ENCODE assay signal across 16 mouse cellular contexts in the genomic region with DNA sequence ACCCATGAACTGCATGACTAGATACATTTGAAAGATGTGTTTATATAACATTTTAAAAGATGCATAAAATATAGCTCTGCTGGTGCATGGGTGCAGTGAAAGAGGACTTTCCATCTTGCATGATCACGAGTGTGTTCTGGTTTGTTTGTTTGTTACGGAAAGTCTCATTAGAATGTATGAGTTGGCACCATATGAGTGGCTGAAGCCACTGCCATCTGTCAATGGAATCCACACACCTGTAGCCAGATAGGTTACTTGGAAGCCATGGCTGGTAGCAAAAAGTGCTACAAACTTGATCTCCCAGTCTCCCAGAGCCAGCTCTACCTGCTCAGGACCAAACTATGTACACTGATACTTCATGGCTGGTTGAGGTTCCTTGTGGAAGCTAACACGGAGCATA.
"Had no signal": no experiment of that assay in that cellular context is flagged by ENCODE, and none has a peak within 500 bp of the region (broad histone marks: within the 10 kb centered on the region; RNA-seq: fewer than 3 reads in every experiment).

No protein-coding gene starts in this region.

- DNase-seq: heart, postnatal 10 days; heart, postnatal 14 days; heart, postnatal 36 days; heart, postnatal 4 days; kidney, adult 11 months; kidney, adult 18-20 months; kidney, adult 2 months; kidney, adult 8-10 months; kidney, adult 9 months; kidney, postnatal 10 days; kidney, postnatal 14 days; kidney, postnatal 25 days; kidney, postnatal 36 days; kidney, postnatal 4 days; layer of hippocampus, adult 9-11 months; layer of hippocampus, postnatal 36 days had no signal
